Mouse (Mus musculus) lung, postnatal 0 days (tissue): Measurements from ENCODE around the gene Neu3.

Experiments used
- CTCF ChIP-seq: IDR thresholded peaks from 2 replicates; pipeline ENCODE4 v1.5.1; 2016; ENCODE audit warnings: antibody characterized with exemption, mild to moderate bottlenecking
- EP300 ChIP-seq: IDR thresholded peaks from 2 replicates; pipeline ENCODE4 v1.6.1; 2016; ENCODE audit warnings: antibody characterized with exemption, mild to moderate bottlenecking, control low read depth

GRCm38 (mm10) chr7:99826096-99826495 lies 2.1 kb downstream of the Neu3 start:
- TF ChIP-seq CTCF: no peak
- TF ChIP-seq EP300: no peak
